Mouse (Mus musculus): Measurements from ENCODE around the gene Uhrf1bp1l. TPM values are rescaled to one million over a fixed set of nuclear protein-coding genes. Genes with fewer than 3 reads are reported as not detected.
A peak's percentile ranks its signal among the peaks of the same experiment; 100 is the strongest.

The Uhrf1bp1l gene
- polyA plus RNA-seq, 1 experiment, result 56.8 TPM

DNA sequence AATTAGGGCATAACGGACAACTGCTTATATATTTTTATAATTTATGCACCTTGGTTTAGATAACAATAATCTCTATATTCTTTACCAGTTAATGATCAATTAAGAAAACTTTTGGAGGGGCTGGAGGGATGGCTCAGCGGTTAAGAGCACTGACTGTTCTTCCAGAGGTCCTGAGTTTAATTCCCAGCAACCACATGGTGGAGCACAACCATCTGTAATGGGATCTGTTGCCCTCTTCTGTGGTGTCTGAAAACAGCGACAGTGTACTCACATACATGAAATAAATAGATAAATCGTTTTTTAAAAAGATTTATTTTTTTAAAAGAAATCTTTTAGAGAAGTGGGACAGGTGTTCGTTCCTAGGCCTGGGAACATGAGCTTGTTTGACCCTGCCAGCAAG, 7.7 kb upstream of the Uhrf1bp1l start:
- 38% methylated on average over 5 of the region's 5 CpGs for WGBS
- no peaks in the 10 kb centered on the region for H3K4me1 ChIP-seq (ENCODE audit: control insufficient read depth, insufficient read depth, low read length)
- no peak for TF ChIP-seq CTCF (IDR thresholded peaks at IDR 0.05; ENCODE audit: borderline replicate concordance, insufficient read depth, low read depth, low read length)
- TF ChIP-seq POLR2A (IDR thresholded peaks at IDR 0.05; ENCODE audit: borderline replicate concordance, insufficient read depth, low read length), result no peak

DNA sequence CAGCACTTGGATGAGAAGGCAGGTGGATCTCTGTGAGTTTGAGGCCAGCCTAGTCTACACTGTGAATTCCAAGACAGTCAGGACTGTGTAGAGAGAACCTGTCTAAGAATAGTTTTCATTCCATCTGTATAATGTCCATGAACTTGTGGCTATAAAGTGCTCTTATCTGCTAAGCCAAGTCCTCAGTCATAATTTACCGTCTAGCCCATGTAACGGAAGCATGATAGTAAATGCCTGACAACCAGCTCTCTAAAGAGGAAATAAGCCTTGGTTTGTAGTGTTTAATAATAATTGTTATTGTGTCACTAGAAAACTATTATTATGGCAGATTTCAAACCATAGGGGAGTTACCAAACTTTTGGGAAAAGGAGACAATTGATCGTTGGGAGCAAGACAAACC, 6.9 kb upstream of the Uhrf1bp1l start:
- no peak for DNase-seq
- Histone ChIP-seq H3K27me3 (ENCODE audit: control insufficient read depth, insufficient read depth, low read length) (no peaks in the 10 kb centered on the region), H3K27ac (ENCODE audit: insufficient read depth, low read length) (no peak overlapping the region), H3K4me3 (replicated peaks; ENCODE audit: insufficient read depth, low read depth, low read length) (no peak overlapping the region), H3K4me1 (ENCODE audit: control insufficient read depth, insufficient read depth, low read length) (no peaks in the 10 kb centered on the region)
- no peak for TF ChIP-seq CTCF (IDR thresholded peaks at IDR 0.05; ENCODE audit: borderline replicate concordance, insufficient read depth, low read depth, low read length)
- TF ChIP-seq POLR2A (IDR thresholded peaks at IDR 0.05; ENCODE audit: borderline replicate concordance, insufficient read depth, low read length), result no peak
- WGBS, result 90% methylated on average over 3 of the region's 3 CpGs

More for the DNA sequence above, 7.7 kb upstream of the Uhrf1bp1l start:
- Histone ChIP-seq H3K4me3 (replicated peaks; ENCODE audit: insufficient read depth, low read depth, low read length) (no peak overlapping the region), H3K27ac (ENCODE audit: insufficient read depth, low read length) (no peak overlapping the region), H3K27me3 (ENCODE audit: control insufficient read depth, insufficient read depth, low read length) (no peaks in the 10 kb centered on the region)
- DNase-seq, result no peak

DNA sequence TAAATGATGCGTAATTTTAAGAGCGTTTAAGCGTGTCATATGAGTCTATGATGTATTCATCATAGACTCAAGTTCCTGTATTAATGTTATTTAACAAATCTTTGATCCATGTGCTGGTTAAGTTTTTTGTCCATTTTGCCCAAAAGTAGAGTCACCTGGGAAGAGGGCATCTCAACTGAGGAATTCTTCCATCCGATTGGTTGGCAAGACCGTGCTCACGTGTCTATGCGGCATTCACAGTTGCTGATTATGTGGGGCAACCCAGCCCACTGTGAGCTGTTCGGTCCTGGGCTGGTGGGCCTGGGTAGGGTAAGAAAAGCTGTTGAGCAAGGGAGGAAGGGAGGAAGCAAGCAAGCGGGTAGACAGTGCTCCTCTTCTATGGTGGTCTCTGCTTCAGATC, 6.4 kb upstream of the Uhrf1bp1l start:
- Histone ChIP-seq H3K4me3 (replicated peaks; ENCODE audit: insufficient read depth, low read depth, low read length) (no peak overlapping the region), H3K4me1 (ENCODE audit: control insufficient read depth, insufficient read depth, low read length) (no peaks in the 10 kb centered on the region), H3K27ac (ENCODE audit: insufficient read depth, low read length) (no peak overlapping the region), H3K27me3 (ENCODE audit: control insufficient read depth, insufficient read depth, low read length) (no peaks in the 10 kb centered on the region)
- no peak for DNase-seq
- 84% methylated on average over 9 of the region's 9 CpGs for WGBS
- no peak for TF ChIP-seq CTCF (IDR thresholded peaks at IDR 0.05; ENCODE audit: borderline replicate concordance, insufficient read depth, low read depth, low read length)
- no peak for TF ChIP-seq POLR2A (IDR thresholded peaks at IDR 0.05; ENCODE audit: borderline replicate concordance, insufficient read depth, low read length)

DNA sequence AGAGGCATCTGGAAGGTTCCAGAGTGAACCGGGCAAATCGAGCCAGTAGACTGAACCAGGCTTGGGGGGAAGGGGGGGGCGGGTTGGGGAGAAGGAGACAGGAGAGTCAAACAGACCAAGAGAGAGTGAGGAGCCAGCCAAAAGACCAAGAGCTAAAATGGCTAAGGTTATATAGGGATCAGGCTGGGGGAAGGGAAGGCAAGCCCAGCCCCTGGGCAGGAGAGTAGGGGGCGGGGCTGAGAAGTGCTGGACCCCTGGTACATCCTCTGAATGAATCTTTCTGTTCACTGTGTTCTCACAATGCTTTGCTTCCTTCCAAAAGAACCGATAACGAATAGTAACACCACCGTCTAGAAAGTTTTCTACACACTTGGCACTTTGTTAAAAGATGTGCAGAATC, 5.1 kb upstream of the Uhrf1bp1l start:
- Histone ChIP-seq H3K4me1 (ENCODE audit: control insufficient read depth, insufficient read depth, low read length) (no peaks in the 10 kb centered on the region), H3K4me3 (replicated peaks; ENCODE audit: insufficient read depth, low read depth, low read length) (no peak overlapping the region), H3K27ac (ENCODE audit: insufficient read depth, low read length) (no peak overlapping the region), H3K27me3 (ENCODE audit: control insufficient read depth, insufficient read depth, low read length) (no peaks in the 10 kb centered on the region)
- no peak for DNase-seq
- WGBS, result 48% methylated on average over 7 of the region's 7 CpGs
- TF ChIP-seq CTCF (IDR thresholded peaks at IDR 0.05; ENCODE audit: borderline replicate concordance, insufficient read depth, low read depth, low read length), result no peak
- no peak for TF ChIP-seq POLR2A (IDR thresholded peaks at IDR 0.05; ENCODE audit: borderline replicate concordance, insufficient read depth, low read length)

DNA sequence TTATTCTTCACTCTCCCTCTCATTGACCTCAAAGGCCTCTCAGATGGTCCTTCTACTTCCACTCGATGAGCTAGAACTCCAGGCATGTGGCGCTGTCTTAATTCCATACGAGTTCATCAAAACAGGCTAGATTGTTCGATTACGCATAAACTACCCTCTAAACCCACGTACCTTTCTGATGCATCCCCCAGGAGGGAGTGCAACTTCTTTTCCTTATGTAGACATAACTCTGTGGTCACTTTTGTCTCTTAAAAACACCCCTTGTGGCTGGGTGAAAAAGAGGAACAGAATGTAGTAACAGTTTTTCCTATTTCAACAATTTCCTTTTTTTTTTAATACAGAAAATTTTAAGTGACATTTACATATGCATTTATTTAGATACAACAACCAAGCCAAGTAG, 3.8 kb upstream of the Uhrf1bp1l start:
- no peak overlapping the region for H3K4me3 ChIP-seq (replicated peaks; ENCODE audit: insufficient read depth, low read depth, low read length)
- TF ChIP-seq CTCF (IDR thresholded peaks at IDR 0.05; ENCODE audit: borderline replicate concordance, insufficient read depth, low read depth, low read length) (no peak), POLR2A (IDR thresholded peaks at IDR 0.05; ENCODE audit: borderline replicate concordance, insufficient read depth, low read length) (no peak)
- 83% methylated on average over 6 of the region's 6 CpGs for WGBS
- H3K4me1 ChIP-seq (ENCODE audit: control insufficient read depth, insufficient read depth, low read length), result no peaks in the 10 kb centered on the region
- H3K27ac ChIP-seq (ENCODE audit: insufficient read depth, low read length), result no peak overlapping the region
- H3K27me3 ChIP-seq (ENCODE audit: control insufficient read depth, insufficient read depth, low read length), result no peaks in the 10 kb centered on the region
- no peak for DNase-seq

DNA sequence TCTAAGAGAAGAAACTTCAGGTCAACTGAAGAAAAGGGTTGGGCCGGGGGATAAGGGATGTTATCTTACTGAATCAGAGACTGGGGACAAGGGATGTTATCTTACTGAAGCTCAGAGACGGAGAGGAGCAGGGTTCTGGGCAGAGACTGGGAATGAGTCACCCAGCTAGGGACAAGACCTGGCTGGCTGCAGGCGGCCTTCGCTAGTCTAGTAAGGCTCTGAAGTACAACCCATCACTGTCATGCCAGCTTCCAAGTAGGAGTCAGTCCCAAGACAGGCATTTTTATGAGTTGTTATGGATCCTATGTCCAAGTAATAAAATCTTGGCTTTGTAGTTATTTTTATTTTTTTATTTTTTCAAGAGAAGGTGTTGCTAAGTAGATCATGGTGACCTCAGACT, 1.5 kb upstream of the Uhrf1bp1l start:
- no peaks in the 10 kb centered on the region for H3K27me3 ChIP-seq (ENCODE audit: control insufficient read depth, insufficient read depth, low read length)
- no peak overlapping the region for H3K27ac ChIP-seq (ENCODE audit: insufficient read depth, low read length)
- DNase-seq, result no peak
- TF ChIP-seq POLR2A (IDR thresholded peaks at IDR 0.05; ENCODE audit: borderline replicate concordance, insufficient read depth, low read length) (no peak), CTCF (IDR thresholded peaks at IDR 0.05; ENCODE audit: borderline replicate concordance, insufficient read depth, low read depth, low read length) (no peak)
- H3K4me1 ChIP-seq (ENCODE audit: control insufficient read depth, insufficient read depth, low read length), result peaks cover 3% of the 10 kb centered on the region; the same call in 1 of the 2 replicates
- no peak overlapping the region for H3K4me3 ChIP-seq (replicated peaks; ENCODE audit: insufficient read depth, low read depth, low read length)
- 89% methylated on average over 4 of the region's 4 CpGs for WGBS

DNA sequence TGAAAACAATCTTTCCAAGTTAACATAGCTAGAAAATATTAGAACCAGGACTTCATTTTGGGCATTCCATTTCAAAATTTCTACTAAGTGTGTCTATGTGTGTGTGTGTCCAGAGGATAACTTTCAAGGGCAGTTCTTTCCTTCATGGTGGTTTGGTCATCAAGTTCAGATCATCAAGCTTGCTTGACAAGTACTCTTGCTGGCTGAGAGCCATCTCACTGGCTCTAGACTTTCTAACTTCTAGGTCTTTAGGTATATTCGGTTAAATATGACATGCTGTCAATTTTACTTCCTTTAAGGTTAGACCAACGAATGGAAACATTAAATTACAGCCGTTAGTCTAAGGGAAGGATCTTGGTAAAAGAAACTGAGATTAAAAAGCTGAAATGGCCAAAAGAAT, 450 bp upstream of the Uhrf1bp1l start:
- TF ChIP-seq POLR2A (IDR thresholded peaks at IDR 0.05; ENCODE audit: borderline replicate concordance, insufficient read depth, low read length) (no peak), CTCF (IDR thresholded peaks at IDR 0.05; ENCODE audit: borderline replicate concordance, insufficient read depth, low read depth, low read length) (no peak)
- peaks cover 3% of the 10 kb centered on the region; the same call in 1 of the 2 replicates for H3K4me1 ChIP-seq (ENCODE audit: control insufficient read depth, insufficient read depth, low read length)
- WGBS, result 18% methylated on average over 3 of the region's 3 CpGs
- H3K27ac ChIP-seq (ENCODE audit: insufficient read depth, low read length), result no peak overlapping the region
- peak in 1 of 2 experiments; percentile 26 for DNase-seq
- H3K27me3 ChIP-seq (ENCODE audit: control insufficient read depth, insufficient read depth, low read length), result no peaks in the 10 kb centered on the region
- H3K4me3 ChIP-seq (replicated peaks; ENCODE audit: insufficient read depth, low read depth, low read length), result peak overlapping the region; percentile 97

DNA sequence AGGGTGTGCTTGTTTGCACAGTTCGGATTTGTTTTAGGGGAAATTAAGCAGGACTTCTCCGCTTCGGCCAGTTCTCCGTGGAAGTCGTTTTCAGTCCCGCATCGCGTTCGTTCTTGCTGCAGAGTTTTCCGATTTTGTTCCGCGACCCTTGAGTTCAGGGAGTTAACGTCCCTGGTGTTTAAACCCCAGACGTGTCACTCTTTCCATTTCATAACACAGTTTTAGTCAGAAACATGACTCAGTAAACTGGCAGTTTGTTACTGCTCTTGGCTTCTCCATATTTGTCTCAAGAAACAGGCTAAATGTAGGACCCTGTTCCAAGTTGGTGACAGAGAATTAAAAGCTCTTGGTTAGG, 852 bp downstream of the Uhrf1bp1l start:
- DNase-seq, result no peak
- Histone ChIP-seq H3K4me1 (ENCODE audit: control insufficient read depth, insufficient read depth, low read length) (peaks cover 3% of the 10 kb centered on the region; the same call in 1 of the 2 replicates), H3K27ac (ENCODE audit: insufficient read depth, low read length) (peak overlapping the region; percentile 94), H3K27me3 (ENCODE audit: control insufficient read depth, insufficient read depth, low read length) (no peaks in the 10 kb centered on the region), H3K4me3 (replicated peaks; ENCODE audit: insufficient read depth, low read depth, low read length) (peak overlapping the region; percentile 97)
- WGBS, result under 1% methylated on average over 14 of the region's 14 CpGs
- TF ChIP-seq CTCF (IDR thresholded peaks at IDR 0.05; ENCODE audit: borderline replicate concordance, insufficient read depth, low read depth, low read length), result no peak
- TF ChIP-seq POLR2A (IDR thresholded peaks at IDR 0.05; ENCODE audit: borderline replicate concordance, insufficient read depth, low read length), result no peak

Data from cerebellum, adult 2 months (tissue).